Mouse (Mus musculus): Measurements from ENCODE around the gene Rab8b. TPM values are rescaled to one million over a fixed set of nuclear protein-coding genes. Genes with fewer than 3 reads are reported as not detected.

Gene Rab8b
- 8.2 TPM for polyA plus RNA-seq (2014; fragmentation: Illumina TruSeq; extraction: RNeasy Lipid Tissue Mini Kit (QIAGEN cat#74804); ENCODE audit: low read depth, low replicate concordance)

DNA sequence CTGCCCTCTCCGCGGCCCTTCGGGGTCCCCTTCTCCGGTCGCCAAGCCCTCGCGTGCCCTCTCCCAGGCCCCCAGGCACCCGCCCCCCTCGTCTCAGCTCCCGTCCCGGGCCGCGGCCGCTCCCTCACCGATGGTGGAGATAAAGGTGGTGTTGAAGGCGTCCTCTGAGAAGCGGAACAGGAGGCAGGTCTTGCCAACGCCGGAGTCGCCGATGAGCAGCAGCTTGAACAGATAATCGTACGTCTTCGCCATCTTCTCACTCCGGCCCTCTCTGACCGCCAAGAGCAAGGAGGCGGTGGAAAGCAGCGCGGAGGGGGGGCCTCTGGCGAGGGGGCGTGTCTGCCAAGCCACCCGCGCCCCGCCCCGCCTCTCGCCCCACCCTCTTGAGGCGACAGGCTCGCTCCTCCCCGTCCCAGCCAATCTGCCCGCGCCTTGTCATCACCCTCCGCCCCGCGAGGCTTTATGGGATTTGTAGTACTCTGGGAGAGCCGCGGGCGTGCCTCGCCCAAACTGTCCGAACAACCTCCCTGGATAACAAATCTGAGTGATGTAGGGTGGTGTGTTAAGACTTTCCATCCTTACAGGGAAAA, at the start of gene Rab8b:
Gene Rab8b (minus strand): TSS at position 306 of the 590 bp plus-strand sequence.

DNA sequence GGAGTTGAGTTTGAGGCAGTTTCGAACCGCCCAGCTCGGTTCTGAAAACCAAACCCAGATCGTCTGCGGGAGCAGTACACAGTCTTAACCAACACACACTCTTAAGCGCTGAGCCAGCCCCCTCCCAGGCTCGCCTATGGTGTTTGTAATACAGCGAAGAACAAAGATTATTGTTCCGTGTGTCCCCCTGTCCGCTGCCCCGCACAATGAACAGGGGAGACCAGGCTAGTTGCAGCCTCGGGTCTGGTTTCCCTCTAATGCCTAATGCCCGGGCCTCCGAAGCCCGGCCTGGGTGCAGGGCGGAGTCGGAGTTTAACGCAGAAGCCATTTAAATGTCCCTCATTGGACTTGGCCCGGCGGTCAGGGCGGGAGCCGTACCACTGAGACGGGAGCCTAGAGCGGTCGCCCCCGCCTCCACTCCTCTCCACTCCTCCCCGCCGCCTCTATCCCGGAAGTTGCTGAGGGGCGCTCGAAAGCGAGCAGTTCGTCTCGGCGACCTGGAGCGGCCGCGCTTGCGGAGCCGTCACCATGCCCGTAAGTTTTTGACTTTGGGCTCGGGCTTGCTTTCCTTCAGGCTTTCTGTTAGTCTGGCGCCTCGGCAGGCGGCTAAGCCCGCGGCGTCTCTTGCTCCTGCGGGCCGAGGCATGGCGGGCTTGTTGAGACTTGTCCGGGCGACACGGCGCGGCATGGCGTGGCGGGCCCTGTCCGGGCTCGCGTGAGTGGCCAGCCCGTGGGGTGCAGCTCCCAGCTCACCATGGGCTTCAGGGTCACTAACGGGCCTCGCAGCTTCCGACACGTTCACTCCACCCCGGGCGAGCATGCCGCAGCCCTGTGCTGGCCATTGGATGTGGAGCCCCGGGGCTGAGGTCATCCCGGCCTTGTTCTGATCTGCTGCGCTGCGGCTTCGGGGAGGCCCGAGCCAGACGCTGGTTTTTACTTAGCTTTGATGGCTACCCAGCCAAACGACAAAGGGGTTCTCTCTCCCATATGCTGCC, 26.5 kb upstream of the Rab8b start, which contains the start of gene Rps27l:
Gene Rps27l (plus strand): TSS at position 440 of the 995 bp plus-strand sequence.

DNA sequence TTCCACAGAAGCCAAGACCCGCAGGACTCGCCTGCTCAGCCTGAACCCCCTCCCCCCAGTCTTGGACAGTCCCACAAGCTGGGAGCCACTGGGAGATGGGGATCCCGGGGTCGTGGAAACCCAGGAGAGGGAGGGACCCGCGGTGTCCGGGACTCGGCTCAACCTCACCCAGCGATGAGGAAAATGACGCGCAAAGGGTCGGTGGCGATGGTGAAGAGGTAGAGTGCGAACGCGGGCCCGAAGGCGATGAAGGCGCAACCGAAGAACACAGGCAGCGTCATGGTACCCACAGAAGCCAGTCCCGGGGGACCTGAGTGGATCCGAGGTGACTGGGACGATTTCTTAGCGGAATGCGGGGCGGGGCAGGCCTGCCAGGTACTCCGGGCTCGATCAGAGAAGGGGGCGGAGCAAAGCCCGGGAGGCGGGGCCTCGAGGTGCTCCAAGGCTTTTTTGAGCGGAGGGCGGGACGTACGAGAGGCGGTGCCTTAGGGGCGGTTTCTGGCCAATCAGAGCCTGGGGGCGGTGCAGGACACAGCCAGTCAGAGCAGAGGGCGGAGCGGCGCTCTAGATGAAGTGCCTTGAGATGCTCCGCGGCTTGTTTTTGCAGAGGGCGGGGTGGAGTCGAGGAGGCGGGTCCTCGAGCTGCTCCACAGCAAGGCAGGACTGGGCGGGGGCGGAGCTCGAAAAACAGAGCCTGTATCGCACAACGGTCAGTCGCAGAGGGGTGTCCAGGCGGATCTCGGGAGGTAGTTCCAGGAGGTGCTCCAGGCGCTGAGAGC, 85.0 kb downstream of the Rab8b start, which contains the start of gene Aph1c:
Gene Aph1c (minus strand): TSS at position 409 of the 779 bp plus-strand sequence.

DNA sequence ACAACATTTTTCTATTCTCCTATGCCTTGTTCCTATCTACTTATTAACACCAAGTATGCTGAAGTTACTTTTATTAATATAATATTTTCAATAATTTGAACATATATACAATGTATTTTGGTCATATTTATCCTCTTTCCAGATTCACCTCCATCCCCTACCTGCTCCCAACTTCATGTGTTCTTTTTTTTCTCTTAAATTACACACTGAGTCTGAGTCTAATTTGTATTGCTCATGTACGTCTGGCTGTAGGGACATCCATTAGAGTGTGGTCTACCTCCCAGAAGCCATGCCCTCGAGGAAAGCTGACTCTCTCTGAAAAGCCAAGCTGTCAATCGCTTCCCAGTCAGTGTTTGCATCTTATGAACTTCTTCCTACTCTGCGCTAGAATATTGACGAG, 122.7 kb downstream of the Rab8b start, which contains the start of gene Gm10647:
Gene Gm10647 (plus strand): TSS at position 301 of the 400 bp plus-strand sequence.

DNA sequence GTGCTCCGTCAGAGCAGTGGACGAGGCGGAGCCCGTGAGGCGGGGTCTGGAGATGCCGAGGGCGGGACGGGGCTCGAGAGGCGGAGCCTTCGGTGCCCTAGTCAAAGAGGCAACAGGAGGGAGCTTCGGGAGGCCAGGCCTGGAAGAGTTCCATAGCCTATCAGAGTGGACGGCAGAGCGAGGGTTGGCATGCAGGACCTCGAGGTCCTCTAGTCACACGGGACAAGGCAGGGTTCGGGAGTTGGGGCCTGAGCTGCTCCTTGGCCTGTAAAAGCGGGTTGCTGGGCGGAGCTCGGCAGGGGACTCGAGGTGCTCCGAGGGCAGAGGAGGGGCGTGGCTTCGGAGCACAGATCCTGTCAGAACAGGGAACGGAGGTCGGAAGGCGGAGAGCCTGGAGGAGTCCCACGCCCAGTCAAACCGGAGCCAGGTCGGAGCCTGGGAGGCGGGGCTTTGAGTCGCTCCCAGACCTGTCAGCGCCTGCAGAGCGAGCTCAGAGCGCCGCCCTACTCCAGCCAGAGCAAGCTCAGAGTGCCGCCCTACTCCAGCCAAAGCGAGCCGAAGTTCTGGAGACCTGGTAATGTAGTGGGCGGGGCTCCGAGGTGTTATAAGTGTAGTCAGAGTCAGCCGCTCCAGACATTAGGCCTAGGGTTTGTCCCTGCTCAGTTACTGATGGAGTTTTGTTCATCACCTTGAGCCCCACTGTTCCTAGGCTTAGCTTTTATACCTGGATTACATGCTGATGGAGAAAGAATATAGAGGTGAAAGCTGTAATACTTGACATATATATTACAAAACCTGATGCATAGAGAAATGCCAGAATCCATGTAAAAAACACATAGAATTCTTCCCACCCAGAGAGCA, 123.8 kb downstream of the Rab8b start, which contains the start of gene Aph1b:
Gene Aph1b (minus strand): TSS at position 27 of the 861 bp plus-strand sequence.

Other genes with a start within 250 kb of the Rab8b start
- gene Car12, start 206.0 kb downstream of the Rab8b start, polyA plus RNA-seq (2014; fragmentation: Illumina TruSeq; extraction: RNeasy Lipid Tissue Mini Kit (QIAGEN cat#74804); ENCODE audit: low read depth, low replicate concordance) = not detected
- gene Aph1b, start 124.2 kb downstream of the Rab8b start, polyA plus RNA-seq (2014; fragmentation: Illumina TruSeq; extraction: RNeasy Lipid Tissue Mini Kit (QIAGEN cat#74804); ENCODE audit: low read depth, low replicate concordance) = 6.4 TPM
- gene Gm10647, start 122.6 kb downstream of the Rab8b start, polyA plus RNA-seq (2014; fragmentation: Illumina TruSeq; extraction: RNeasy Lipid Tissue Mini Kit (QIAGEN cat#74804); ENCODE audit: low read depth, low replicate concordance) = not detected
- 2.3 TPM for gene Aph1c, start 85.0 kb downstream of the Rab8b start, polyA plus RNA-seq (2014; fragmentation: Illumina TruSeq; extraction: RNeasy Lipid Tissue Mini Kit (QIAGEN cat#74804); ENCODE audit: low read depth, low replicate concordance)
- gene Rps27l, start 26.4 kb upstream of the Rab8b start, polyA plus RNA-seq (2014; fragmentation: Illumina TruSeq; extraction: RNeasy Lipid Tissue Mini Kit (QIAGEN cat#74804); ENCODE audit: low read depth, low replicate concordance) = 180 TPM
- 19.7 TPM for gene Lactb, start 55.8 kb upstream of the Rab8b start, polyA plus RNA-seq (2014; fragmentation: Illumina TruSeq; extraction: RNeasy Lipid Tissue Mini Kit (QIAGEN cat#74804); ENCODE audit: low read depth, low replicate concordance)
- 14,716 TPM for gene Tpm1, start 129.7 kb upstream of the Rab8b start, polyA plus RNA-seq (2014; fragmentation: Illumina TruSeq; extraction: RNeasy Lipid Tissue Mini Kit (QIAGEN cat#74804); ENCODE audit: low read depth, low replicate concordance)